Mouse (Mus musculus) stomach, embryonic 16.5 days (tissue): ENCODE results near the gene Dexi. TPM values are rescaled to one million over a fixed set of nuclear protein-coding genes. Genes with fewer than 3 reads are reported as not detected.

Experiments used
- ATAC-seq: fragments of 200-750 bp; cut with Nextera tagmentation; 2 replicates; pipeline ENCODE4 v1.8.0; 2017; ENCODE audit warnings: moderate number of reproducible peaks, moderate TSS enrichment; ENCODE audit not compliant: insufficient read depth, low FRiP score
- H3K27ac ChIP-seq: fragments of 300-500 bp; sonication (generic); 2 replicates; pipeline ENCODE4 v1.5.1; 2014; ENCODE audit warnings: low read length
- H3K27me3 ChIP-seq: fragments of 300-500 bp; sonication (generic); 2 replicates; pipeline ENCODE4 v1.6.1; 2014; ENCODE audit warnings: low read length, control low read depth, mixed read lengths; ENCODE audit not compliant: control insufficient read depth, insufficient read depth
- H3K36me3 ChIP-seq: fragments of 300-500 bp; sonication (generic); 2 replicates; pipeline ENCODE4 v1.6.1; 2014; ENCODE audit warnings: low read length; ENCODE audit not compliant: control insufficient read depth, insufficient read depth
- H3K4me1 ChIP-seq: fragments of 300-500 bp; sonication (generic); 2 replicates; pipeline ENCODE4 v1.6.1; 2014; ENCODE audit warnings: low read length, control low read depth, mixed read lengths; ENCODE audit not compliant: control insufficient read depth, insufficient read depth
- H3K4me2 ChIP-seq: fragments of 300-500 bp; sonication (generic); 2 replicates; pipeline ENCODE4 v1.6.1; 2014; ENCODE audit warnings: low read depth, low read length, mixed read lengths
- H3K4me3 ChIP-seq: fragments of 300-500 bp; sonication (generic); replicated peaks from 2 replicates; pipeline ENCODE4 v1.5.1; 2014; ENCODE audit warnings: mild to moderate bottlenecking, low read length
- H3K9ac ChIP-seq: fragments of 300-500 bp; sonication (generic); 2 replicates; pipeline ENCODE4 v1.6.1; 2014; ENCODE audit warnings: low read length
- H3K9me3 ChIP-seq: fragments of 300-500 bp; sonication (generic); replicated peaks from 2 replicates; pipeline ENCODE4 v1.6.1; 2016; ENCODE audit warnings: low read length, control low read depth; ENCODE audit not compliant: control insufficient read depth
- WGBS: fragments of 180-500 bp; shearing (Covaris S2); extraction: QIAGEN DNeasy Blood & Tissue Kit; methylation state at CpG from one replicate; pipeline ENCODE4 v1.1.7; 2014; 5-methylcytosine and 5-hydroxymethylcytosine counted together
- polyA plus RNA-seq: library from polyadenylated mRNA; unstranded; fragments of >200 nt; fragmentation: Nextera tagmentation; extraction: Ambion mirVana; gene quantifications from 2 replicates; pipeline ENCODE4 v1.2.1, GENCODE M21; 2015

The Dexi gene
- polyA plus RNA-seq, 1 experiment from 2014 or later, result 5.0 TPM

DNA sequence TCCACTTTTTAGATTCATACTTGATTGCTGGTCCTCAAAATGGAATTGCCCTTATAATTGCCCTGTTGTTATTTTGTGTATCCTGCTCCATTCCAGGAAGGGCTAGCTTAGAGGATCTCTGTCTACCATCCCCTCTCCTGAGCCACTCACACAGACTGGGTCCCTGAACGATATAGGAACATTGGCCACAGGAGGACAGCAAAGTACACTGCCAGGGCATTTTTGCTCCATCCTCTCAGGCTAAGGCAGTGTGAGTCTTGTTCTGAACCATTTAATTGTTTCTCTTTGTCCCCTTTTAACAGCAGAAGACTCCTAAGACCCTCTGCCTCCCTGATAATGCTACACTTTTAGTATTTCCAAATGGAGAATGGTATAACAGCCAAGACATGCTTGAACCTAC, 27.9 kb upstream of the Dexi start:
- Histone ChIP-seq H3K4me1 (no peaks in the 10 kb centered on the region), H3K9me3 (no peaks in the 10 kb centered on the region), H3K4me3 (no peak overlapping the region), H3K9ac (no peak overlapping the region), H3K36me3 (no peaks in the 10 kb centered on the region), H3K27ac (peak overlapping the region; percentile 26; the same call in 1 of the 2 replicates), H3K27me3 (no peaks in the 10 kb centered on the region), H3K4me2 (no peak overlapping the region)
- 68% methylated on average over 1 of the region's 1 CpGs for WGBS
- ATAC-seq, result peak; percentile 29; the same call in 1 of the 2 replicates

DNA sequence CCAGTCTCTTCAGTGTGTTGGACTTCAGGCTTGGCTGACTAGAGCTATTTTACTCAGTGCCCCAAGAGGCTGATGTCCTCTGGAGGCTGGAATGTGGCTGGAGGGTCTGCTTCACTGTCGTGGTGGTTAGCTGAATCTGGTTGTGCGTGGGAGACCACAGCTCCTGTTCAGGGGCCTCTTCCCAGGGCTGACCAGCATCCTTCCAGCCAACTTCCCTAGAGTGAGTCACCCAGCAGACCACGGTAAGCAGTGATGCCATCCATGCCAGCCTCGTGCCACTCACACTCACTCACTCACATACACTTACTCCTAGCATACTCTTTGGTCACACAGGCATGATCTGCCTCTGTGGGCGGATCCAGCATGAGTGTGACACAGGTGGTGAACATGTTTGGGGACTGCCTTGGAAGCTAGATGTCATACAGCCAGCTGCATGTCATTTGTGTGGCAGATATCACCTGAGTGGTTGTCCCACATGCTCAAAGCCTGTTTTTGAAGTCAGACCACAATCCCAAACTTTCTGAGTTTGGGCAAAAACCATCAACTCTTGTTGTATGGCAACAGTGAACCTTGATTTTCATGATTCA, 27.0 kb upstream of the Dexi start:
- Histone ChIP-seq H3K36me3 (no peaks in the 10 kb centered on the region), H3K9me3 (no peaks in the 10 kb centered on the region), H3K27me3 (no peaks in the 10 kb centered on the region), H3K9ac (no peak overlapping the region), H3K4me1 (no peaks in the 10 kb centered on the region), H3K27ac (no peak overlapping the region), H3K4me2 (no peak overlapping the region), H3K4me3 (no peak overlapping the region)
- 84% methylated on average over 5 of the region's 5 CpGs for WGBS
- no peak for ATAC-seq

DNA sequence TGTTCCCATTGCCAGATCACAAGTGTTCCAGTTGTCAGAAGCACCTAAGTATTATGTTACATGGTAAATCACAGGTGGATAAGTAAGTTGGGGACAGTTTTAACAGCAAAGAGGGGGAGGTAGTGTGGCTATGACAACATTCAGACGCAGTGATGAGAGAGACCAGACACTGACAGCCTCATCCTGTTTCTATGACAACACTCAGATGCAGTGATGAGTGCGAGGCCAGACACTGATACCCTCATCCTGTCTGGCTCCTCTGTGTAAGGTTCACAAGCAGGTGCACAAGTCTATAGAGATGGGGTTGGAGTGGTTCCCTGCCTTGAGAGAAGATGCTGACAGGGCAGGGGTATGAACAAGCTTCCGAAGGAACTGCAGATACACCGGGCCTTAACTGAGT, 24.3 kb upstream of the Dexi start:
- Histone ChIP-seq H3K9me3 (no peaks in the 10 kb centered on the region), H3K9ac (no peak overlapping the region), H3K27ac (no peak overlapping the region), H3K4me2 (no peak overlapping the region), H3K4me1 (no peaks in the 10 kb centered on the region), H3K4me3 (no peak overlapping the region), H3K36me3 (no peaks in the 10 kb centered on the region), H3K27me3 (no peaks in the 10 kb centered on the region)
- no peak for ATAC-seq
- 91% methylated on average over 4 of the region's 4 CpGs for WGBS

DNA sequence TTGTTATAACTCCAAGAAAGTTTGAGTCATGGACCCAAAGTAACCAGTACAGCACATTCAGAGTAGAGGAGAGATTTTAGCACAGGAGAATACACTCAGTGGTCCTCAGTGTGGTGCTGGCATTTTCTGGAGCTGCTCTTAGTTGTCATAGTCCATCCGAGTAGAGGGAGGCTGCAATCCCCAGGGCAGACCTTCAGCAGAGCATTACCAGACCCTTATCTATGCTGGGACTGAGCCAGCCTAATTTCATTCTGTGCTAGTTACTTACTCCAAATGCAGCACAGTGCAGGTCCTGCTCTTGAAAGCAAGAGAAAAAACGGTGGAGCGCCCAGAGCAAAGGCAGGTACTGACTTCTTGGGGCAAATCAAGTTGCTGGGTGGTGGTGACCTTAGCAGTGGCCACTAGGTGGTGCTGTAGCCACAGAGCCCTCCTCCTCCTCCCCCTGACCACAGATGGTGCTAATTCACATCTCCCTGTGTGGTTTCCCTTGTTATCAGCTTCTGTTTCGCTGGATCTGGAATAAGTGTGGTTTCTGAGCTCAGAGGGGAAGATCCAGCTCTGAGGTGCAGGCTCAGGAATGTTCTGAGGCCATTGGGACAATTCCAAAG, 22.5 kb upstream of the Dexi start:
- Histone ChIP-seq H3K9ac (no peak overlapping the region), H3K27ac (no peak overlapping the region), H3K4me2 (no peak overlapping the region), H3K4me3 (no peak overlapping the region), H3K4me1 (no peaks in the 10 kb centered on the region), H3K36me3 (no peaks in the 10 kb centered on the region), H3K27me3 (no peaks in the 10 kb centered on the region), H3K9me3 (no peaks in the 10 kb centered on the region)
- WGBS, result 33% methylated on average over 4 of the region's 4 CpGs
- peak; percentile 71; the same call in 1 of the 2 replicates for ATAC-seq

DNA sequence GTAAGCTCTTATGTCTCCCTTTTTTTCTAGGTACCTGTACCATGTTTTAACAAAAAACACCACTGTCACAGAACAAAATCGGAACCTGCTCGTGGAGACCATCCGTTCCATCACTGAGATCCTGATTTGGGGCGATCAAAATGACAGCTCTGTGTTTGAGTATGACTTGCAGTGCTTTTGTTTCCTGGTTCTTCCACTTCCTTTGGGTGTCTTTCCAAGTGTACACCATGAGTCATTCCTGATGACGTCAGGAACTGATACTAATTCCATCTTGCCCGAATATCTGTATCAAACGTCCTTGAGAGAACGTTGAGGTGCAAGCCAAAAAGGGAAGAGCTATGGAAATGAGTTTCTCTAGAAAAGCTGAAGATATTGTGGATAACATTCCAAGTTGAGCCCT, 17.1 kb upstream of the Dexi start:
- Histone ChIP-seq H3K27me3 (no peaks in the 10 kb centered on the region), H3K9me3 (no peaks in the 10 kb centered on the region), H3K4me1 (no peaks in the 10 kb centered on the region), H3K27ac (no peak overlapping the region), H3K36me3 (no peaks in the 10 kb centered on the region), H3K9ac (no peak overlapping the region), H3K4me2 (no peak overlapping the region), H3K4me3 (no peak overlapping the region)
- no peak for ATAC-seq
- WGBS, result 81% methylated on average over 8 of the region's 8 CpGs

DNA sequence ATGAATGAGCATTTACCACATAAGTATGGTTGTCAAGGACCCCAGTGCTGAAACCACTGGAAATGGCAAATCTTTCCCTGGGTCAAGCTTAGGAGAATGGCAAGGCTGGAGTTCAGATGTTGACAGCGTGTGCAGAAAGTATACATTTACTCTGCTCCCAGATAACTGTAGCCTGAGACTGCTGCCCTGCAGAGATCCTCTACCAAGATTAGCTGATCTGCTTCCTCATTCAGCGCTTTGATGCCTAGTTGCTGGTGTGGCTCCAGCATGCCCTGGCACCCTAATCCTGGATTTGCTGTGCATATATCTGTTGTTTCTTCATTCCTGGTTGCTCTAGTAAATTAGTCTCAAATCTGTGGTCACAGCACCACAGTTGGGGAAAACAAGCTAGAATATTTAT, 11.0 kb upstream of the Dexi start:
- Histone ChIP-seq H3K4me2 (no peak overlapping the region), H3K36me3 (no peaks in the 10 kb centered on the region), H3K9me3 (no peaks in the 10 kb centered on the region), H3K4me1 (peaks cover 4% of the 10 kb centered on the region; the same call in 1 of the 2 replicates), H3K4me3 (no peak overlapping the region), H3K9ac (no peak overlapping the region), H3K27ac (no peak overlapping the region), H3K27me3 (no peaks in the 10 kb centered on the region)
- no peak for ATAC-seq
- 75% methylated on average over 2 of the region's 2 CpGs for WGBS

DNA sequence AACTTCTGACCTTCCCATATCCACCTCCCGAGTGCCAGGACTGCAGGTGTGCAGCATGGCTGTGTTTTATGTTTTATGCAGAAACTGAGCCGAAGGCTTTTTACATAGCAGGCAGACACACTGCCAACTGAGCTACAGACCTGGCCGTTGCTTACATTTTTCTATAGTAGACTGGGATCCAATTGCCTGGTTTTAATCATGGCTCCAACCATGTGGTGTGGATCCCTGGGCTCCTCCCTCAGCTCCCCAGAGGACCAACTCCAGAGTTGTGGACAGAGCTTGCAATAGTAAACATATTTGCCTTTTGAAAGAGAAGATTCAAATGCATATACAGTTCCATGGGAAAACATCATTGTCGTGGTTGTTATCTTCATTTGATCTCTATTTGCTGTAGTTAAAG, 8.7 kb upstream of the Dexi start:
- no peak overlapping the region for H3K4me2 ChIP-seq
- H3K4me1 ChIP-seq, result peaks cover 8% of the 10 kb centered on the region
- H3K27me3 ChIP-seq, result no peaks in the 10 kb centered on the region
- H3K27ac ChIP-seq, result no peak overlapping the region
- no peak overlapping the region for H3K4me3 ChIP-seq
- no peak overlapping the region for H3K9ac ChIP-seq
- no peaks in the 10 kb centered on the region for H3K36me3 ChIP-seq
- WGBS, result 70% methylated on average over 4 of the region's 4 CpGs
- H3K9me3 ChIP-seq, result no peaks in the 10 kb centered on the region
- ATAC-seq, result no peak

DNA sequence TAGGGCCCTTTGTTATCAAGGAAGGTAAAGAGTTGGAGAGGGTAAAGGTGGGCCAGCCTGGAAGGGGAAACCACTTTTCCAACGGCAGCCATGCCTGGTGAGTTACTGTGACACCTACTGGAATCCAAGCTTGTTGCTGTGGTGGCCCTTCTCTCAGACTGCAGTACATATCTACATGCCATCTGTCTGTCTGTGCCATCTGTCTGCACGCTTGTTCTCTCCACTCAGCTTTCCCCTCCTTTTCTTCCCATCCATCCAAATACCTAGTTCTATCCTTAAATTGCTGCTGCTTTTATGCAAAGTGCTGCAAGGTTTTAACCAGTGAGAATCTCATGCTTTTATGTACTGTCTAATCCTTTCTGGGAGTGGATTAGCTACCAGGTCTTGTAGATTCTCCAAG, 6.7 kb upstream of the Dexi start:
- Histone ChIP-seq H3K9me3 (no peaks in the 10 kb centered on the region), H3K9ac (no peak overlapping the region), H3K27me3 (no peaks in the 10 kb centered on the region), H3K27ac (no peak overlapping the region), H3K36me3 (no peaks in the 10 kb centered on the region), H3K4me1 (peaks cover 18% of the 10 kb centered on the region), H3K4me2 (no peak overlapping the region), H3K4me3 (no peak overlapping the region)
- no peak for ATAC-seq
- WGBS, result 84% methylated on average over 2 of the region's 2 CpGs

DNA sequence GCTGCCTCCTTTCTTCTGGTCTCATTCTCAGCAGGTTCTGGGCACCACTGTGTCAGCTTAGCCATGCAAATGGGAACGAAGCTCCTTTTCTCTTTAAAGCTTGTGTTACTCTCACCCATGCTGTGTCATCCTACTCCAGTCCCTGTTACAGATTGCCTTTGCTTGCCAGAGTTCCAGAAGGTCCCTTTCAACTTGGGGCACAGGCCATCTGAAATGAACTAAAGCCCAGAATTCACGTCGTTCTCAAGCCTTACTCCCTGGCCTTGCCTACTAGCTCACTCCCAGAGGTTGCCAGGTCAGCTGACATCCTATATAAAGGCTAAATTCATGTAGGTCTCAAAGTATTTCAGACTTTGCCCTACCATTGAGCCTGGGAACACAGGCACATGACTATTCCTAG, 6.1 kb upstream of the Dexi start:
- ATAC-seq, result no peak
- H3K9me3 ChIP-seq, result no peaks in the 10 kb centered on the region

More for the DNA sequence above, 6.1 kb upstream of the Dexi start:
- Histone ChIP-seq H3K36me3 (no peaks in the 10 kb centered on the region), H3K4me1 (peaks cover 18% of the 10 kb centered on the region), H3K27ac (no peak overlapping the region), H3K4me3 (no peak overlapping the region), H3K27me3 (no peaks in the 10 kb centered on the region), H3K9ac (no peak overlapping the region), H3K4me2 (no peak overlapping the region)
- 67% methylated on average over 3 of the region's 3 CpGs for WGBS
